Mouse (Mus musculus) liver, postnatal 0 days (tissue): ENCODE results near the gene Gkap1.

Experiments used
- CTCF ChIP-seq: sonication (generic); IDR thresholded peaks from 2 replicates; pipeline ENCODE4 v1.5.1; 2016; ENCODE audit warnings: antibody characterized with exemption, low read depth
- EP300 ChIP-seq: IDR thresholded peaks from 2 replicates; pipeline ENCODE4 v1.6.1; 2016; ENCODE audit warnings: antibody characterized with exemption, low read depth, mild to moderate bottlenecking

DNA sequence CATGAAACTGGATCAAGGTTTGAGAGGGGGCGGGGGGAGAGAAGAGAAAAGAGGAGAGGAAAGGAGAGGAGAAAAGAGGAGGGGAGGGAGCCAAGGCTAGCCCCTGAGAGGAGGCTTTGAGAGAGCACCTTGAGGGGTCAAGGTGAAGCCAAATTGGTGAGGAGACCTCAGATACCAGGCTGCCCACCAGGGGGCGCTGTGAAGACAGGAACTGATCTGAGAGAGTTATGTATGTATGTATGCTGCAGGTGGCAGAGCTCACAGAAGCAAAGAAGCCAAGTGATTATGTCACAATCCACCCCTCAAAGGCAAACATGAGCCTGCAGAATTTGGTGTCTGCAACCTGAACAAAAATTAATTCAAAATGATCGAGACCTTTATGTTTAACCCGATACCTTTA lies 87.1 kb downstream of the Gkap1 start:
- TF ChIP-seq CTCF (peak; percentile 96), EP300 (no peak)
